Mouse (Mus musculus) natural killer cell, adult 2 months (primary cell): ENCODE results near the gene Rdh16f1.
"Not testable (repeated sequence)": the region's sequence is repeated elsewhere in the genome, so short reads cannot be mapped to it uniquely, and the experiment has no call there.

Experiments
- DNase-seq, 2 experiments: peaks; one replicate each; pipeline ENCODE4 v3.0.0; 2022; ENCODE audit warnings: low spot score in 2 of 2

Gene Rdh16f1

DNA sequence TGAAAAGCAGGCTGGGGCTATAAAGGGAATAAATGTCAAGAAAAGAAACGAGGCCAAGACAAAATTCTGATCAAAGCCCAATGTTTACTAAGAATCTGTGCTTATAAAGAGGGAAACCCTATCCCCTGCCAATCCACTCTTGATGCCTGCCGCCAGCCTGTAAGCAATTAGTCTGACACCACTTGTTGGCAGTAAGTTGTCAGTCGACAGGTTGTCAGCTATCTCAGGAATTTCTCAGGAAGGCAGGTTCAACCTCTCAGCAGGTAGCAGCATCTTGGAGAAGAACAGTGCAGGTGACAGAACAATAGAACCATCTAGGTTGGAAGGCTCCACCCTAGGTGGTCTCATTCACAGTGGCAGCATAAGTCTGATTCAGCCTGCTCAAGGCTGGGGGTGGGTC, 69.5 kb downstream of the Rdh16f1 start:
- no peak for DNase-seq

DNA sequence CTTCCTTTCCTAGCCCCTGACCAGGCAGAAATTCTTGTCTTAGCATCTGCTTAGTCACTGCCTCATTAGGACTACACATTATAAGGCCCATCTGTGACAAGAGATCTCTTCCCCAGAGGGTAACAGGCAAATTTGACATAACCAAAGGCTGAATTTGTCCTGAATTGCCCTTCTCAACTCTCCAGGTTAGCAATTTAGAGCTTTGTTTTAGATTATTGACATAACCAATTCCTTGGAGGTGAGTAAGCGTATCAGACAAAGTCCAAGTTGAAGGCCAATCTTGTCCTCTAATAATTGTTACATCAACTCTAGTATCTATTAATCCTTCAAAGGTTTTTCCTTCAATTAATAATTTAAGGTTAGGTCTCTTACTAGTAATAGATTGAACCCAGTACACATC, 74.6 kb downstream of the Rdh16f1 start:
- not testable (repeated sequence) for DNase-seq

DNA sequence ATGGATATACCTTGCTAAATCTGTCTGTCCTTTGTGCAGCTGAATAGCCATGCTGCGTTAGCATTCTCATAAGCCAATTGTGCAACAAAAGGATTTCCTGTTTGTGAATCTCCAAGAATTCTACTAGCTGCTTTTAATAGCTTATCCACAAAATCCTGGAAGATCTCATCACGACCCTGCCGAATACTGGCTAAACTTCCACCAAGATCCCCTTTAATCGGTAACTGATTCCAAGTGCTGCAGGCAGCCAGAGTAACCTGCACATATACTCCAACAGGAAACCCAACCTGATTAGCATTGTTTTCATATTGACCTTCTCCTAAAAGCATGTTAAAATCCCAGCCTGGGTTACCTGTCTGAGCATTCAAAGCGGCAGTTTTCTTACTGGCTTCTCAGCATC, 75.7 kb downstream of the Rdh16f1 start:
- DNase-seq = no peak

DNA sequence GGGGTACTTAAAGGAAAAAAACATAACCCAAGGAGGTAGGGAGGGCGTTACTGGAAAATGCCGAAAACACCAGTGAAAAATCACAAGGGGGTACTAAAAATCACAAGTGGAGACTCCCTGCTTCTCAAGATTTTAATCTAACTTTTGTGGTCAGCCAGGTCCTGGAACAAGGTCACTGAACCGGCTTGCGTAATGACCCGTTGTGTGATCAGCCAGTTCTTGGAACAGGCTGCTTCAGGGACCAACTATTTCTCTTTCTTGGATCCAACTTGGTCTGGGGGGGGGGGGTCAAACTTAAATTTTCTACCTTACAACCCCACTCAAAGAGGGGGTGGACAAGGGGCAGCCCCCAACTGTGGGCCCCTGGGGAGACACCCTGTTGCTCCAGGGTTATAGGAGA, 78.2 kb downstream of the Rdh16f1 start:
- not testable (repeated sequence) for DNase-seq

DNA sequence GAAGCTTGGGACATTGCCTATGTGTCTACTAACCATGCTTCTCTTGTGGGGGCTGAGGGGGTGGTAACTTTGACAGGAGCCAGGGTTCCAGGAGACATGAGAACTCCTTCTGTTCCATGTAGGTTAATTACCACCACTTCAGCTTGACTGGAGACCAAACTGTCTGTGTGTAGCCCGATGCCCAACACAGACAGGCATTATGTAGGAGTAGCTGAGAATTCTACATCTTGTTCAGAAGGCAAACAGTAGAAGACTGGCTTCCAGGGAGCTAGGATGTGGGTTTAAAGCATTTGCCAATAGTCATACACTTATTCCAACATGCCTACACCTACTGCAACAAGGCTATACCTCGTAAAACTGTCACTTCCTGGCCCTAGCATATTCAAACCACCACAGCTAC, 79.0 kb downstream of the Rdh16f1 start:
- no peak for DNase-seq

DNA sequence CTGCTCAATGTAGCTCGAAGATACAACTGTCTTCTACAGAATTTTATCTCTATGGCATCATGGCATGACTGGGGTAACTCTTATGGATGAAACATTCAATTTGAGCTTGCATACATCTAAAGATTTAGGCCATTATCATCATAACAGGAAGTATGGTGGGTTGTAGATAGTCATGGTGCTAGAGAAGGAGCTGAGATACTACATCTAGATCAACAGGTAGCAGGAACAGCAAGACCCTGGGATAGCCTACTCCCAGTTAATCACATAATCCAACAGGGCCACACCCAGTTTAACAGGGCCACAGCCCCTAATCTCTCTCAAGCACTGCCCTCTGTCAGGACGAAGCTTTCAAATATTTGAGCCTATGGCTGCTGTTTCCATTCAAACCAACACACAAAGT, 81.2 kb downstream of the Rdh16f1 start:
- DNase-seq = no peak
